Mouse (Mus musculus) forebrain, embryonic 13.5 days (tissue): ENCODE data around the gene Asz1. TPM values are rescaled to one million over a fixed set of nuclear protein-coding genes. Genes with fewer than 3 reads are reported as not detected.

Experiments used
- polyA plus RNA-seq: library from polyadenylated mRNA; unstranded; fragments of >200 nt; fragmentation: Nextera tagmentation; extraction: Ambion mirVana; gene quantifications from 2 replicates; pipeline ENCODE4 v1.2.1, GENCODE M21; 2015

Asz1 gene
- polyA plus RNA-seq, 1 experiment from 2014 or later: not detected

Other genes with a start within 250 kb of the Asz1 start
- gene Wnt2, start 78.5 kb downstream of the Asz1 start, polyA plus RNA-seq: not detected in 2 replicates
- gene Cftr, start 61.6 kb upstream of the Asz1 start, polyA plus RNA-seq: 0.08 and 0.15 TPM in 2 replicates